Mouse (Mus musculus) neural tube, embryonic 12.5 days (tissue): ENCODE measurements around the gene Sall2. TPM values are rescaled to one million over a fixed set of nuclear protein-coding genes. Genes with fewer than 3 reads are reported as not detected.
A peak's percentile ranks its signal among the peaks of the same experiment; 100 is the strongest.
"Not testable (repeated sequence)": the region's sequence is repeated elsewhere in the genome, so short reads cannot be mapped to it uniquely, and the experiment has no call there.

ENCODE experiments used
- ATAC-seq: fragments of 200-750 bp; cut with Nextera tagmentation; 2 replicates; pipeline ENCODE4 v1.8.0; 2017; ENCODE audit warnings: low read depth, mild to moderate bottlenecking, moderate TSS enrichment, moderate library complexity; ENCODE audit not compliant: low FRiP score
- H3K27ac ChIP-seq: fragments of 300-500 bp; sonication (generic); 2 replicates; pipeline ENCODE4 v1.5.1; 2016
- H3K27me3 ChIP-seq: fragments of 300-500 bp; sonication (generic); replicated peaks from 2 replicates; pipeline ENCODE4 v1.6.1; 2016; ENCODE audit warnings: mild to moderate bottlenecking
- H3K36me3 ChIP-seq: fragments of 300-500 bp; sonication (generic); 2 replicates; pipeline ENCODE4 v1.6.1; 2016; ENCODE audit warnings: mild to moderate bottlenecking
- H3K4me1 ChIP-seq: fragments of 300-500 bp; sonication (generic); 2 replicates; pipeline ENCODE4 v1.6.1; 2016
- H3K4me2 ChIP-seq: fragments of 300-500 bp; sonication (generic); replicated peaks from 2 replicates; pipeline ENCODE4 v1.6.1; 2016; ENCODE audit warnings: mild to moderate bottlenecking
- H3K4me3 ChIP-seq: fragments of 300-500 bp; sonication (generic); 2 replicates; pipeline ENCODE4 v1.5.1; 2016
- H3K9ac ChIP-seq: fragments of 300-500 bp; sonication (generic); 2 replicates; pipeline ENCODE4 v1.6.1; 2016; ENCODE audit warnings: mild to moderate bottlenecking
- H3K9me3 ChIP-seq: fragments of 300-500 bp; sonication (generic); 2 replicates; pipeline ENCODE4 v1.6.1; 2016; ENCODE audit warnings: mild to moderate bottlenecking
- WGBS: fragments of 180-500 bp; shearing (Covaris S2); methylation state at CpG from one replicate; pipeline ENCODE4 v1.1.7; 2016; 5-methylcytosine and 5-hydroxymethylcytosine counted together
- polyA plus RNA-seq: library from polyadenylated mRNA; unstranded; fragments of >200 nt; fragmentation: Nextera tagmentation; extraction: Ambion mirVana; gene quantifications from 2 replicates; pipeline ENCODE4 v1.2.1, GENCODE M21; 2016

Sall2 gene
- polyA plus RNA-seq, 1 experiment from 2014 or later: 55.8 TPM

DNA sequence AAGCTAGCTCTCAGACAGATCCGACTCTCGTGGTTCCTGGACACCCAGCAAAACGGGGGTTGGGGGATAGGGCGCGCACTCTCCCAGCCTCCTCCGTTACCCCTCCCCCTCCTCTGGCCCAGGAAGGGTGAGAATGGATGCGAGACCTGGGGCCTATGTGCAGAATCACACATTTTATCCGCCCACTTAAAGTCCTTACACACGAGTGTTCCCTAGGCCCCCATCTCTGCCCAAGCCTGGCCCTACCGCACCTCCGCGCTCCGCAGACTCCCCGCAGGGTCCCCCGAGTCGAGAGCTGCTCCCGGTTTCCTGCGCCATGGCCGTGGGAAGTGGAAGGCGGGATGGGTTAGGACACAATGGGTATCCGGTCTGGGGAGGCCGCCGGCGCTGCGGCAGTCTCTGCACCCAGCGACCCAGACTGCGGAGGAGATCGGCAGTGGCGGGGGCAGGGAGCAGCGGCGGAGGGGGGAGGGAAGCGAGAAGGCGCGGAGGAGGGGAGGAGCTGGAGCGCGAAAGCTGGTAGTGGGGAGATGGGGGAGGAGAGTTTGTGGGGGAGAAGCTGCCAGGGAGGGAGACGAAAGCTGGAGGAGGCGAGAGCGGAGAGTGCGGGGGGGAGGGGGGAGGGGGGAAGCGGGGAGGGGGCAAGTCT, 12.6 kb downstream of the Sall2 start:
- H3K27me3 ChIP-seq: no peaks in the 10 kb centered on the region
- WGBS: 1% methylated on average over 31 of the region's 41 CpGs

GRCm38 (mm10) chr14:52315283-52315780, 13.2 kb downstream of the Sall2 start:
- H3K4me1 ChIP-seq: peaks cover 50% of the 10 kb centered on the region
- no peaks in the 10 kb centered on the region for H3K9me3 ChIP-seq
- peak overlapping the region; percentile 68 for H3K4me3 ChIP-seq
- WGBS: 4% methylated on average over 17 of the region's 17 CpGs
- peak overlapping the region; percentile 85 for H3K4me2 ChIP-seq
- ATAC-seq: peak; percentile 8; the same call in 1 of the 2 replicates
- H3K36me3 ChIP-seq: peaks cover 47% of the 10 kb centered on the region
- H3K27me3 ChIP-seq: no peaks in the 10 kb centered on the region
- H3K27ac ChIP-seq: peak overlapping the region; percentile 86; the same call in 1 of the 2 replicates
- H3K9ac ChIP-seq: peak overlapping the region; percentile 86

More for the DNA sequence above, 12.6 kb downstream of the Sall2 start:
- peak overlapping the region; percentile 85 for H3K4me2 ChIP-seq
- H3K9me3 ChIP-seq: no peaks in the 10 kb centered on the region
- peak overlapping the region; percentile 86 for H3K9ac ChIP-seq
- H3K36me3 ChIP-seq: peaks cover 41% of the 10 kb centered on the region
- peak overlapping the region; percentile 86 for H3K27ac ChIP-seq
- peaks cover 50% of the 10 kb centered on the region for H3K4me1 ChIP-seq
- H3K4me3 ChIP-seq: peak overlapping the region; percentile 68
- peak; percentile 83 for ATAC-seq

DNA sequence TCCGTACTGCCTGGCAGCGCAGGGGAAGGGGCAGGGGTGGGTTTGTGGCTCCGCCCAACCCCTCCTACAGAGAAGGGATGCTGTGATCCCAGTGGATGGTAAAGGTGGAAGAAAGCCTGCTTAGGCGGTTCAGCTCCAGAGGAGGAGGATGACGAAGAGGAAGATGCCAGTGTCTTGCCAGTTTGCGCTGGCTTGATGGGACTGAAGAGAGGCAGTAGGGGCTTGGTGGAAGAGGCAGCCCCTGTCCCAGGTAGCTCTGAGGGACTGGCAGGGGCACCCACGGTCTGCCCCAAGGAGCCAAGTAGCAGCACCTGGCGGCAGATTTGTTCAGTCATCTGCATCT, 13.8 kb downstream of the Sall2 start:
- Histone ChIP-seq H3K4me1 (peaks cover 50% of the 10 kb centered on the region), H3K27ac (0 out of 2 replicates have a peak overlapping the region, but pooled peaks have one; percentile 86), H3K4me2 (peak overlapping the region; percentile 85), H3K9ac (peak overlapping the region; percentile 86), H3K9me3 (no peaks in the 10 kb centered on the region), H3K36me3 (peaks cover 51% of the 10 kb centered on the region), H3K27me3 (no peaks in the 10 kb centered on the region), H3K4me3 (peak overlapping the region; percentile 68)
- 48% methylated on average over 8 of the region's 8 CpGs for WGBS
- ATAC-seq: no peak

DNA sequence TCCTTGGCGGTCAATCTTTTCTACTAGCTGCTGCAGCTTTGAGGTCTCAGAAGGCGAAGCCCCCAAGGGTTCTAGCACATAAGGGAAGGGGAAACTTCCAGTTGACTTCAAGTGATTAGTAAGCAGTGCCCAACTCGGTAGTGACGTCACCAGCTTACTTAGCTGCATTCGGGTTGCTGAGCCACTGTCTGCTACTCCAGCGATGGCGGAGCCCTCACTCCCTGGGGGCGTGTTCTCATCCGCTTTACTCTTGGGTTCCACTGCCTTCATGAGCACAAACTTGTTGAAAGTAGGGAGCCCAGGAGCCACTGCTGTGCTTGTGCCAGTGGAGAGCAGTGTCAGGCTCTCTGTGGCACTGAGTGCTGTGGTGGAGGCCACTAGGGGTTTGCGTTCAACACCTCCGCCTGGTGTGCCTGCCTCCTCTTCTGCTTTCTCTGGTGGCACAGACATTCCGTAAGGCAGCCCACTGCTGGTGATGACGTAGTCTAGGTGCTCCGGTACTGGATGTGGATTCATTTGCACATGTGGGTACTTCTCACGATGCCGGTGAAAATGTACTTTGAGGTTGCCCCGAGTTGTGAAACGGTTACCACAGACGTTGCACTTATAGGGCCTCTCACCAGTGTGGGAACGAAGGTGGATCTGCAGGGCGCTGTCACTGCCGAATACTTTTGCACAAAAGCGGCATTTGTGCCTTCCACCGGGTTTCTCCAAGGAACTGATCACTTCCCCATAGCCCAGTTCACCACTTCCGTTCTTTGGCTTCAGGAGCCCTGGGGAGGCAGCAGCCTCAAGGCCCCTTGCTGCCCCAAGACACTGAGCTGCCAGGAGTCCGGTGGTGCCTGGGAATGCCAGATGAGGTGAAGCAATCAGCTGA, 14.4 kb downstream of the Sall2 start:
- H3K27ac ChIP-seq: no peak overlapping the region
- H3K36me3 ChIP-seq: peaks cover 55% of the 10 kb centered on the region
- ATAC-seq: no peak
- 91% methylated on average over 26 of the region's 26 CpGs for WGBS
- peak overlapping the region; percentile 86; the same call in 1 of the 2 replicates for H3K9ac ChIP-seq
- peak overlapping the region; percentile 85 for H3K4me2 ChIP-seq
- no peaks in the 10 kb centered on the region for H3K9me3 ChIP-seq
- H3K27me3 ChIP-seq: no peaks in the 10 kb centered on the region
- H3K4me1 ChIP-seq: peaks cover 50% of the 10 kb centered on the region
- peak overlapping the region; percentile 68 for H3K4me3 ChIP-seq

DNA sequence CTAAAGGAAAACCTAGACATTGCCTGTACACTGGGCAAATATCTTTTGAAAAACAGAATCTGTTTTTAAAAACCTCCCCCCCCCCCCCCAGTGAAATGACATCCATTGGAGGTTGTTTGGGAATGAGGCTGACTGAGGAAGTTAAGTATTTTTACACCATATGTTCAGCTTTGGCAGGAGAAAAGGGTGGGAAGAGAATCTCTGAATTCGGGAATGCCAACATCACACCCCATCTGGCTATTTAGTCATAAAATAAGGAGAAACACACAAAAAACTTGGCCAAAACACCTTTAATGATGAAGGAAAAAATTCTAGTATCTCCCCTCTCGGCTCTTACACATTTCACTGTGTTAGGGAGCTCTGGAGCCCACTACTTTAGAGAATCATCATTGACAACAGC, 17.7 kb downstream of the Sall2 start:
- Histone ChIP-seq H3K36me3 (peaks cover 61% of the 10 kb centered on the region), H3K4me3 (no peak overlapping the region)

GRCm38 (mm10) chr14:52310343-52310742, 18.2 kb downstream of the Sall2 start:
- not testable (repeated sequence) for H3K27ac ChIP-seq, H3K9me3 ChIP-seq, ATAC-seq, H3K4me3 ChIP-seq, H3K27me3 ChIP-seq, H3K4me2 ChIP-seq, H3K9ac ChIP-seq
- peaks cover 61% of the 10 kb centered on the region for H3K36me3 ChIP-seq
- 93% methylated on average over 5 of the region's 6 CpGs for WGBS
- peaks cover 41% of the 10 kb centered on the region for H3K4me1 ChIP-seq

More for the DNA sequence above, 17.7 kb downstream of the Sall2 start:
- Histone ChIP-seq H3K27me3 (no peaks in the 10 kb centered on the region), H3K4me2 (peak overlapping the region; percentile 85; the same call in 1 of the 2 replicates), H3K9ac (no peak overlapping the region), H3K27ac (no peak overlapping the region), H3K4me1 (peaks cover 43% of the 10 kb centered on the region), H3K9me3 (no peaks in the 10 kb centered on the region)
- ATAC-seq: no peak
- WGBS: 94% methylated on average over 2 of the region's 2 CpGs

DNA sequence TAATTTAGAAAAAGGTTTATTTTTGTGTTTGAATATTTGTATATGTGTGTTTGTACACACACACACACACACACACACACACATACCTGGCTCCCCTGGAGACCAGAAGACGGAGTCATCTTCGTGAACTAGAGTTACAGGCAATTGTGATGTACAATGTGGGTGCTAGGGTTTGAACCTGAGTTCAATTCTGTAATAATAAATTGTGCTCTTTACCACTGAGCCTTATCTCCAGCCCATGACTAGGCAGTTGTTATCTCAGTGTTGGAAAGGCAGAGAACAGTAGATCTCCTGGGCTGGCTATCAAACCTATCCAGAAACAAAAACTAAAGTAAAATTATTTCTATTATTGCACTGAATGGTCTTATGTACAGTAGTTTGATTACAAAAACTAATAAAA, 22.5 kb downstream of the Sall2 start:
- 96% methylated on average over 2 of the region's 2 CpGs for WGBS
- Histone ChIP-seq H3K27me3 (no peaks in the 10 kb centered on the region), H3K9me3 (no peaks in the 10 kb centered on the region), H3K27ac (no peak overlapping the region), H3K4me2 (no peak overlapping the region), H3K9ac (no peak overlapping the region), H3K4me3 (no peak overlapping the region), H3K4me1 (peaks cover 3% of the 10 kb centered on the region; the same call in 1 of the 2 replicates), H3K36me3 (peaks cover 21% of the 10 kb centered on the region)
- ATAC-seq: no peak

GRCm38 (mm10) chr14:52304644-52305271, 23.8 kb downstream of the Sall2 start, which contains the start of gene Mettl3:
Gene Mettl3, minus strand, starts transcription at chr14:52305128.
- Histone ChIP-seq H3K4me3 (peak within 1 kb of the TSS; percentile 69), H3K27ac (peak within 1 kb of the TSS; percentile 81), H3K27me3 (no peaks in the 10 kb centered on the region), H3K4me2 (peak within 1 kb of the TSS; percentile 59), H3K9me3 (no peaks in the 10 kb centered on the region), H3K36me3 (peaks cover 16% of the 10 kb centered on the region), H3K9ac (peak within 1 kb of the TSS; percentile 75), H3K4me1 (peaks cover 3% of the 10 kb centered on the region; the same call in 1 of the 2 replicates)
- ATAC-seq: peak; percentile 94
- WGBS: under 1% methylated on average over 46 of the region's 46 CpGs

DNA sequence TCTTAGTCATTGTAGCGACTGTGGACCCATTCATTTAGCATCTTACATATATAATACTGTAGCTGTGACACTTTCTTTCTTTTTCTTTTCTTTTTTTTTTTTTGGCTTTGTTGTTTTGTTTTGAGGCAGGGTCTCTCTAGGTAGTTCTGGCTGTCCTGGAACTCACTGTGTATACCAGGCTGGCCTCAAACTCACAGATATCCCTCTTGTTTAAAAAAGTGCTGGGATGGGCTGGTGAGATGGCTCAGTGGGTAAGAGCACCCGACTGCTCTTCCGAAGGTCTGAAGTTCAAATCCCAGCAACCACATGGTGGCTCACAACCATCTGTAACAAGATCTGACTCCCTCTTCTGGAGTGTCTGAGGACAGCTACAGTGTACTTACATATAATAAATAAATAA, 25.0 kb downstream of the Sall2 start:
- not testable (repeated sequence) for H3K4me1 ChIP-seq, ATAC-seq
- 92% methylated on average over 3 of the region's 3 CpGs for WGBS

DNA sequence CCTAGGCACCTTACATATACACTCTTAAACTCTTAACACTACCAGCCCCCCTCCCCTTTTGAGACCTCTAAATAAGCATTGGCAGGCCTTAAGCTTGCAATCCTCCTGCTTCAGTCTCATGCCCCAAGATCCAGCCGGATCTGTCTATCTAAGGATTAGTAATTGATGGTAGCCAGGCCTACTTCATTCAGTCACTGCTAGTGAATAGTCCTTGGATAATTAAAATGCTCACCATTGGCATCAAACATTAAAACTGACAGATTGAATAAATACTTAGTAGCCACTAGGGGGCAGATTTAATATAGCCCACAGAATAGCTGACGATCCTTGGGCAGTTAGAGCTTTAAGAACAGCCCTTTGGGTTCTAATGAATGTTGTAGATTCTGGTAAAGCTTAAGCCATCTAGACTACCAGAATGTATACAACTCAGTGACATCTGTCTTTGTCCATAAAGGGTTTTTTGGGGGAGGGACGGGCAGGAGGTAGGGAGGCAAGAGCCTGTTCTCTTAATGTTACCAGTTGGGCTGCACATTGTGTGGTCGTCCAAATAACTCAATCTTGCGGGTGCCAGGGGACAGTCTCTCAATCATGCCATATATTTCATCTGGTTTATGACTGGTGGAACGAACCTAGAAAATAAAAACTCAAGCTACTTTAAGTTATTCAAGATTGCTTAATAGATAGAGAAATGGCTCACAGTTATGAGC, 32.9 kb downstream of the Sall2 start:
- H3K4me2 ChIP-seq: no peak overlapping the region
- no peak overlapping the region for H3K9ac ChIP-seq
- 0 out of 2 replicates have a peak, but pooled peaks have one; percentile 38 for ATAC-seq
- no peaks in the 10 kb centered on the region for H3K4me1 ChIP-seq
- no peak overlapping the region for H3K27ac ChIP-seq
- 68% methylated on average over 6 of the region's 6 CpGs for WGBS
- H3K36me3 ChIP-seq: peaks cover 81% of the 10 kb centered on the region
- H3K27me3 ChIP-seq: no peaks in the 10 kb centered on the region
- no peak overlapping the region for H3K4me3 ChIP-seq
- no peaks in the 10 kb centered on the region for H3K9me3 ChIP-seq

More for the DNA sequence above, 25.0 kb downstream of the Sall2 start:
- not testable (repeated sequence) for H3K9me3 ChIP-seq, H3K27me3 ChIP-seq, H3K9ac ChIP-seq, H3K4me3 ChIP-seq, H3K27ac ChIP-seq
- peaks cover 17% of the 10 kb centered on the region for H3K36me3 ChIP-seq
- peak overlapping the region; percentile 59 for H3K4me2 ChIP-seq

GRCm38 (mm10) chr14:52284191-52284590, 44.4 kb downstream of the Sall2 start:
- peaks cover 37% of the 10 kb centered on the region for H3K36me3 ChIP-seq
- H3K4me3 ChIP-seq: no peak overlapping the region
- no peak overlapping the region for H3K27ac ChIP-seq
- H3K9ac ChIP-seq: no peak overlapping the region
- ATAC-seq: no peak
- no peaks in the 10 kb centered on the region for H3K9me3 ChIP-seq
- no peaks in the 10 kb centered on the region for H3K27me3 ChIP-seq
- H3K4me2 ChIP-seq: no peak overlapping the region
- WGBS: 96% methylated on average over 3 of the region's 3 CpGs
- H3K4me1 ChIP-seq: peaks cover 7% of the 10 kb centered on the region
